Mouse (Mus musculus) fibroblast of lung, adult 2 months (primary cell): ENCODE measurements around the gene Hpd.
A peak's percentile ranks its signal among the peaks of the same experiment; 100 is the strongest.

Experiments
- DNase-seq: peaks from one replicate; pipeline ENCODE4 v3.0.0-alpha.2; 2011; ENCODE audit warnings: low read depth

Gene Hpd

GRCm38 (mm10) chr5:123135471-123136360, 46.8 kb downstream of the Hpd start:
- DNase-seq, result peak; percentile 87

DNA sequence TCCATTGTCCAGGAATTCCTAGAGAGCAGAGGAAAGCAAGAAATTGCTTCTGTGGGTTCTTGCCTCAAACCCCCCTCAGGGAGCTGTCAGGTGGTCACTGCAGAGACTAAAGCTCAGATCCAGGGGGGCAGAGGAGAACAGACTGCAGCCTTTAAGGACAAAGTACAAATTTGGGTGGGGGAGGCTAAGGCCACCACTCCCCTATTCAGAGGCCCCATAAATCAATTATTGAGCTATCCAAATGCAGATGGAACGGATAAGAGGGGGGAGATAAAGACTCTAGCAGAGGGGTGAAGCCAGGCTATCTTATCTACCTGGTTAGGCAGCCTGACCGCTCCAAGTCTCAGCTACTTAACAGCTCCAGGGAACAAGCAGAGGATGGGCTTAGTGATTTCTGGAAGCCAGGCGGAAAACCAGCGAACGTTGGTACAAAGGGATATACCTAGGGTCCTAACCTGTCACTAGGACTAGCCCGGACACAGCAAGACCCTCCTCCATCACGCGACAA, 47.6 kb downstream of the Hpd start:
- no peak for DNase-seq

DNA sequence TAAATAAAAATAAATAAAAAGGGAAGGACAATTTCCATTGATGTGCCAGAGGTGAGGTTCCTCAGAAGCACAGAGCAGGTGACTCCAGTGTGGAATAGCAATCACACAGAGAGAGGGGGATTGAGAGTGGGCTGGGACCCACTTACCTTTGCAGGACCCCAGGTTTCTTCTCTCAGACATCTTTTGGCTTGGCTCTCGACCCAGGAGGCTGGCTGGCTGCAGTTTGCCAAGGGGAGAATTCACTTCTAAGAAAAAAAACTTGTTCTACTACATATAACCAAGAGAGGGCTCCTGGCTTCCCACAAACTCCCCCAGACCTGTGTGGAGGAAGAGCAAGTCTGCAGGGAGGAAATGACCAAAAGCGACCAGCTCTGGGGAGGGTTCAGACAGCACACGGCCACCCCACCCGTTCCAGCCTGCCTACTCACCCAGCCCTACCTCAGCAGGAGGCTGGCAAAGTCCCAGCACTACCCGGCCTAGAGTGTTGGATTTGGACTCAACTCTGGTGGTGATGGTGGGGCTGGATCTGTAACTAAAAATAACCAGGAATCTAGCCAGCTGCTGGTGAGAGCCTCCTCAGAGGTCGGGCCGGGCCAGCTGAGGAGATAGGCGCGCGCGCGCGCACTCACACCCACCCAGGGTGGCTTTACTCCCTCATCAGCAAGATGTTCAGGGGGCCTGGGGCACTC, 48.2 kb downstream of the Hpd start:
- peak; percentile 93 for DNase-seq

- no peak for DNase-seq
These were observed 48.8 kb downstream of the Hpd start for GRCm38 (mm10) chr5:123133784-123134143.

DNA sequence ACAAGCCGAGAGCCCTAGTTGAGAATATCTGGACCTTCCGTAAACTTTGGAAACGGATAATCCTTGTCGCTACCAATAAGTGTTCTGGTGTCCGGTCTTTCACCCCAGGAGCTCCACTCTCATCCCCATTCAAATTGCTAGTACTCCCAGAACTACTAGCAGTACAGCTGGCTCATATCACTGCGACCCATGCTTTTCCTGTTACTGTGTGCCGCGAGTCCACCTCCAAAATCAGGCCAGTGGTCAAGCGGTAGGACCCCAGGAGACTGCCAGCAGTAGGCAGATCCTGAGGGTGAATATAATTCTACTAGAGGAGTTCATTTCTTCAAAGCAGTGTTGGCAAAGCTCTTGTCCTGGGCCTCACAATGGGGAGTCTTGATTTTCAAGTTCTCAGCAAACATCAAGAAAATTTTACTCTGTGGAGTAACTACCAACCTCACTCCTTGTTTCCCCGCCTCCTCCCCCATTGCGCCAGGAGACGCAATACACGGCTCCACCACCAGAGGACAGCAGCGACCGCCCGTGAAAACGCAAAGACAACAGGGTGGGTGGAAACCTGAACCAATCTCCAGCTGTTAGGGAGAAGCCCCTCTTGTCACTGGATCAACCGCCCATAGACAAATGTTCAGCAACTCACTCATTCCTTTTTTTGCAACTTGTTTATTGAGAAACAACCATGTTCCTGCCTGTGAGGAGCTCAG, 49.3 kb downstream of the Hpd start:
- DNase-seq, result no peak

- DNase-seq, result no peak
These were observed 50.0 kb downstream of the Hpd start, which contains the start of gene Rhof for GRCm38 (mm10) chr5:123132308-123133071. Gene Rhof (minus strand): TSS chr5:123132692.

DNA sequence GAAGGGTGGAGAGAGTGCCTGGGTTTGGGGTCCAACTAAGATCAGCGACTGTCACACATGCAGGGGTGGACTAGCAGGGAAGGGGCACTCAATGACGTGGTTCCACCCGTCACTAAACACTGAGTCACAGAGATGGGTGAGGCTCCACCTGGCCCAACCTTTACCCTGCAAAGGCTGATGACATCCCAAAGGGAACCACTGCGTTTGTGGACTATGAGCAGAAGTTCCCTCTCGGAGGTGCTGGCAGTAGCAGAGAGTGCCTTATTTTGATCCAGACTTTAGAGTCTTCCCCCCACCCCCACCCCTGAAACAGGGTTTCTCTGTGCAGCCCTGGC, 51.7 kb downstream of the Hpd start:
- DNase-seq, result no peak

- DNase-seq, result no peak
These were observed 52.3 kb downstream of the Hpd start for GRCm38 (mm10) chr5:123130030-123130813.

- no peak for DNase-seq
These were observed 53.3 kb downstream of the Hpd start for GRCm38 (mm10) chr5:123129170-123129757.

DNA sequence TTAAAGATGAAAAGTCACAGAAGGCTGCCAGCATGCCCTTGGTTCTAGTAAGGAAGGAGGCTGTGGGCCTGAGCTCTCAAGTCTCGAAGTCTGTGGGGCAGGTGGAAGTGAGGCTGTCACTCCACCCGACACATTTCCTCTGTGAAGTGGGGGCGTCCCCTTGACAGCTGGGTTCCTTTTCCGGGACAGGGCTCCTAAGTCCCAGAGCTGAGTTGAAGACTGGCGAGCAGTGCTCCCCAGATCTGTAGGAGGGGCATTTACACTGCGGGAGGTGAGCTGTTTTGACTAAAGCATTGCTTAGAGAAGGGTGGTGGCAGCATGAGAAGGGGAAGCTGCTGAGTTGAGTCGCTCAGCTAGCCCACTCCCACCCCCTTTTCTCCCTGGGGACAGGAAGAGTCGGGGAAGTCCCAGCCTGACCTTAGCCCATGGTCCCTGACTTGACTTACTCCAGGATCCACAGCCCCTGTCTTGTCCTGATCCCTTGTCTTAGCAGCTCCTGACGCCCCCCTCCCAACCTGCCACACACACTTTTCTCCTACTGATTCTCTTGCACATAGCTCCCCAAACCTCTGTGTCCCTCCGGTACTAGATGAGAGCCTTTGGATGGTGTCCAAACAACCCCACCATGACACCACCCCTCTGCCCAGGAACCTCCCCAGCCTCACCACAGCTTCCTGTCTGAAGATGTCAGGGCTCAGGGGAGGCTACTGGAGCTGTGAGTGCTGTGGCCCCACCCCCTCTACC, 53.9 kb downstream of the Hpd start:
- DNase-seq, result no peak

GRCm38 (mm10) chr5:123127031-123127430, 55.5 kb downstream of the Hpd start:
- no peak for DNase-seq

- no peak for DNase-seq
These were observed 56.7 kb downstream of the Hpd start for GRCm38 (mm10) chr5:123125638-123126406.

GRCm38 (mm10) chr5:123125105-123125504, 57.4 kb downstream of the Hpd start:
- no peak for DNase-seq

DNA sequence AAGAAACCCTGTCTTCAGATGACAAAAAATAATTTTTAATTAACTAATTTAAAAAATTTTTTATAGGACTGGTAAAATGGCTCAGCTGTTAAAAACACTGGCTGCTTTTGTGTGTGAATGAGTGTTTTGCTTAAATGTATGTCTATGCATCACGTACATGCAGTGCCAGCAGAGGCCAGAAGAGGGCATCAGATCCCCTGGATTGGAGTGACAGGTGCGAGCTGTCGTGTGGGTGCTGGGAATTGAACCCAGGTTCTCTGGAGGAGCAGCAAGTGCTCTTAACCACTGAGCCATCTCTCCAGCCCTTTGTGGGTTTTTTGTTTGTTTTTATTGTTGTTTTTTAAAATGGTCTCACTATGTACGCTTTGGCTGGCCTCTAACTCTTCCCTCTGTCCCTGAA, 60.3 kb downstream of the Hpd start:
- DNase-seq, result no peak
